Mouse (Mus musculus): ENCODE results near the gene Gm17521.
"Not testable (repeated sequence)": the region's sequence is repeated elsewhere in the genome, so short reads cannot be mapped to it uniquely, and the experiment has no call there.

Gm17521 gene

GRCm38 (mm10) chrX:123029569-123029968 is at the start of gene Gm17521:
Gm17521 (minus strand) TSS chrX:123029669.
- not testable (repeated sequence) for DNase-seq (ENCODE audit: low spot score in 2 of 2)

- no peak for DNase-seq (ENCODE audit: low spot score in 2 of 2)
Observed at GRCm38 (mm10) chrX:123043956-123044355, 14.5 kb upstream of the Gm17521 start.

GRCm38 (mm10) chrX:123043516-123043915 is 14.0 kb upstream of the Gm17521 start:
- no peak for DNase-seq (ENCODE audit: low spot score in 2 of 2)
